Mouse (Mus musculus): ENCODE measurements around the gene Hist1h3a. TPM values are rescaled to one million over a fixed set of nuclear protein-coding genes. Genes with fewer than 3 reads are reported as not detected.
A peak's percentile ranks its signal among the peaks of the same experiment; 100 is the strongest.
"Not testable (repeated sequence)": the region's sequence is repeated elsewhere in the genome, so short reads cannot be mapped to it uniquely, and the experiment has no call there.

Gene Hist1h3a
- polyA plus RNA-seq (2014; fragmentation: Nextera tagmentation; extraction: Ambion mirVana) = 2.6 and 3.0 TPM in 2 replicates

GRCm38 (mm10) chr13:23761871-23762821 lies at the start of gene Hist1h3a:
Gene Hist1h3a, minus strand, starts transcription at chr13:23762386.
- Histone ChIP-seq H3K4me1 (ENCODE audit: control insufficient read depth in 2 of 2, insufficient read depth in 2 of 2, low read length in 2 of 2) (peaks cover 8 to 26% of the 10 kb centered on the region in 2 experiments), H3K4me2 (ENCODE audit: low read length) (peak within 1 kb of the TSS; percentile 90), H3K4me3 (ENCODE audit: control insufficient read depth in 1 of 2, insufficient read depth in 1 of 2, low read depth in 1 of 2, low read length in 2 of 2) (peak within 1 kb of the TSS; percentile 50 to 69), H3K9ac (ENCODE audit: low read length) (peak within 1 kb of the TSS; percentile 77), H3K27ac (replicated peaks in 1 of 2; ENCODE audit: control insufficient read depth in 1 of 2, insufficient read depth in 1 of 2, low read depth in 2 of 2, low read length in 2 of 2) (peak within 1 kb of the TSS; percentile 95)
- H3K27me3 ChIP-seq (ENCODE audit: control insufficient read depth, insufficient read depth, low read length); H3K9me3 ChIP-seq (ENCODE audit: control insufficient read depth, low read length); H3K36me3 ChIP-seq (ENCODE audit: control insufficient read depth, insufficient read depth, low read length): not testable (repeated sequence)
- WGBS = under 1% methylated on average over 34 of the region's 52 CpGs
- peak; percentile 52 for ATAC-seq (ENCODE audit: insufficient number of reproducible peaks, insufficient read depth, low FRiP score, low read depth)

DNA sequence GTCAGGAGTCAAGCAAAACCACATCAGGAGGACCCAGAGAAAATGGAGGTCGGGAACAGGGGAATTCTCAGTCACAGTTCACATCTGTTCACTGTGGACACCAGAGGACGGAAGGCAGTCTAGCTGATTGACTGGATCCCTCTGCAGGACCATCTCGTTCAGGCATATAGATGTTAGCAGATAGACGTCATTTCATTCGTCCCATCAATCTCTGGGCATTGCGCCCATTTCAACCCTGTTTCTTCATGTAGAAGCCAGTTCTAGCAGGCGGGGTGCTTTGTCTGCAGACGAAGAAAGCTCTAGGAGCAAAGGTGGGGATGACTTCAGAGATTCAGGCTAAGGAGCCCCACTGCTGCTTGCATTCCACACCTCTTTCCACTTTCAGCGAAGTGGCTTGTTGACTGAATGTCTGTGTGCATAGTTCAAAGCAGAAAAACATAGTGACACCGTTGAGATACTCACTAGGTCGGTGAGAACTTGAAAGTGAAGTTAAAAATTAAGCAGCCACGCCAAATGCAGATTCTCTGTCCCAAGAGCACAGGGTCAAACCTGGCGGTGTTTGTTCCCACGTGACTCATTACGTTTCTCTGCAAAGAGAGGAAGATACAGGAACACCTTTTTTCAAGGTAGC lies 44.4 kb upstream of the Hist1h3a start, which contains the start of gene Slc17a2:
Slc17a2 (plus strand) TSS at position 572 of the 631 bp plus-strand sequence.
- Histone ChIP-seq H3K36me3 (ENCODE audit: control insufficient read depth, insufficient read depth, low read length) (no peaks in the 10 kb centered on the region), H3K9ac (ENCODE audit: low read length) (no peak within 1 kb of the TSS), H3K4me2 (ENCODE audit: low read length) (no peak within 1 kb of the TSS), H3K4me1 (ENCODE audit: control insufficient read depth in 2 of 2, insufficient read depth in 2 of 2, low read length in 2 of 2) (no peaks in the 10 kb centered on the region), H3K27me3 (ENCODE audit: control insufficient read depth, insufficient read depth, low read length) (no peaks in the 10 kb centered on the region), H3K27ac (replicated peaks in 1 of 2; ENCODE audit: control insufficient read depth in 1 of 2, insufficient read depth in 1 of 2, low read depth in 2 of 2, low read length in 2 of 2) (no peak within 1 kb of the TSS), H3K9me3 (ENCODE audit: control insufficient read depth, low read length) (no peaks in the 10 kb centered on the region), H3K4me3 (ENCODE audit: control insufficient read depth in 1 of 2, insufficient read depth in 1 of 2, low read depth in 1 of 2, low read length in 2 of 2) (no peak within 1 kb of the TSS)
- WGBS = 75% methylated on average over 15 of the region's 15 CpGs
- ATAC-seq (ENCODE audit: insufficient number of reproducible peaks, insufficient read depth, low FRiP score, low read depth) = no peak

GRCm38 (mm10) chr13:23804532-23804931 lies 42.3 kb upstream of the Hist1h3a start:
- no peak overlapping the region for H3K27ac ChIP-seq (replicated peaks in 1 of 2; ENCODE audit: control insufficient read depth in 1 of 2, insufficient read depth in 1 of 2, low read depth in 2 of 2, low read length in 2 of 2)
- no peaks in the 10 kb centered on the region for H3K27me3 ChIP-seq (ENCODE audit: control insufficient read depth, insufficient read depth, low read length)
- no peak for ATAC-seq (ENCODE audit: insufficient number of reproducible peaks, insufficient read depth, low FRiP score, low read depth)
- H3K9me3 ChIP-seq (ENCODE audit: control insufficient read depth, low read length) = no peaks in the 10 kb centered on the region
- H3K36me3 ChIP-seq (ENCODE audit: control insufficient read depth, insufficient read depth, low read length) = no peaks in the 10 kb centered on the region
- H3K9ac ChIP-seq (ENCODE audit: low read length) = no peak overlapping the region
- WGBS = 84% methylated on average over 2 of the region's 2 CpGs
- no peak overlapping the region for H3K4me2 ChIP-seq (ENCODE audit: low read length)
- H3K4me3 ChIP-seq (ENCODE audit: control insufficient read depth in 1 of 2, insufficient read depth in 1 of 2, low read depth in 1 of 2, low read length in 2 of 2) = no peak overlapping the region
- H3K4me1 ChIP-seq (ENCODE audit: control insufficient read depth in 2 of 2, insufficient read depth in 2 of 2, low read length in 2 of 2) = no peaks in the 10 kb centered on the region

DNA sequence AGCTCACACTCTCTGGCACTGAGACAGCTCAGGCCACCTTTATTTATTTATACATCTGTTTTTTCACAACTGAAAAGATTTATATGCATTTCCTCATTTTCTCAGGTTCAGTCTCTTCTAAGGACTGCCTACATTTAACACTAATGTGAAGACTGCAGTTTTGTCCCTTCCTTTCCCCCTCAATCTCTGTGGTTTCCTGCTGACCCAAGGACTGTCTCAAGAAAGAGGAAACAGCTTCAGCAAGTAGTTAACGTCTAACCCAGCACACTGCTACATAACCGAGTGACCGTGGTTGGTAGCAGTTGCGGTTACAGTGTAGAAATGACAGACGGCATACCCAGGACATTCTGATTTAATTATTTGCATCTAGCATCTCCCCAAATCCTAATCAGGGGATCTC lies 37.2 kb upstream of the Hist1h3a start:
- Histone ChIP-seq H3K27ac (replicated peaks in 1 of 2; ENCODE audit: control insufficient read depth in 1 of 2, insufficient read depth in 1 of 2, low read depth in 2 of 2, low read length in 2 of 2) (no peak overlapping the region), H3K9me3 (ENCODE audit: control insufficient read depth, low read length) (no peaks in the 10 kb centered on the region), H3K4me3 (ENCODE audit: control insufficient read depth in 1 of 2, insufficient read depth in 1 of 2, low read depth in 1 of 2, low read length in 2 of 2) (no peak overlapping the region), H3K9ac (ENCODE audit: low read length) (no peak overlapping the region), H3K4me1 (ENCODE audit: control insufficient read depth in 2 of 2, insufficient read depth in 2 of 2, low read length in 2 of 2) (no peaks in the 10 kb centered on the region), H3K27me3 (ENCODE audit: control insufficient read depth, insufficient read depth, low read length) (no peaks in the 10 kb centered on the region), H3K4me2 (ENCODE audit: low read length) (no peak overlapping the region), H3K36me3 (ENCODE audit: control insufficient read depth, insufficient read depth, low read length) (no peaks in the 10 kb centered on the region)
- no peak for ATAC-seq (ENCODE audit: insufficient number of reproducible peaks, insufficient read depth, low FRiP score, low read depth)
- WGBS = 80% methylated on average over 5 of the region's 5 CpGs

DNA sequence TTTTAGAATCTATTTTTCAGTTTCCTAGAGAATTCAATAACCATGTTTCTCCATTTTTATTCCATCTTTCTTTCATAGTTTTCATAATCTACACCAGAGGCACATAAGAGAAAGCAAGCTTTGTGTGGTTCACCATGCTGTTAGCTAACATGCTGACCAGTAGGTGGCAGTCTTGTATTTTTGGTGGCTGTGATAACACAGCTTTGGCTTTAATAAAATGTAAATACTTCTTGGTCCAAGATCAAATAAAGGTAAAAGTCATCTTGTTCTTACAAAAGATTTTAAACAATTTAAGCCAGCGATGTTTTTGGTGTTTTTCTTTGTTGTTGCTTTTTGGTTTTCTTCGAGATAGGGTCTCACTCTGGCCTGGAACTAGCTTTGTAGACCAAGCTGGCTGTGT lies 30.3 kb upstream of the Hist1h3a start:
- no peak for ATAC-seq (ENCODE audit: insufficient number of reproducible peaks, insufficient read depth, low FRiP score, low read depth)
- Histone ChIP-seq H3K27me3 (ENCODE audit: control insufficient read depth, insufficient read depth, low read length) (no peaks in the 10 kb centered on the region), H3K4me2 (ENCODE audit: low read length) (no peak overlapping the region), H3K9ac (ENCODE audit: low read length) (no peak overlapping the region), H3K4me3 (ENCODE audit: control insufficient read depth in 1 of 2, insufficient read depth in 1 of 2, low read depth in 1 of 2, low read length in 2 of 2) (no peak overlapping the region), H3K9me3 (ENCODE audit: control insufficient read depth, low read length) (no peaks in the 10 kb centered on the region), H3K27ac (replicated peaks in 1 of 2; ENCODE audit: control insufficient read depth in 1 of 2, insufficient read depth in 1 of 2, low read depth in 2 of 2, low read length in 2 of 2) (no peak overlapping the region), H3K36me3 (ENCODE audit: control insufficient read depth, insufficient read depth, low read length) (no peaks in the 10 kb centered on the region), H3K4me1 (ENCODE audit: control insufficient read depth in 2 of 2, insufficient read depth in 2 of 2, low read length in 2 of 2) (no peaks in the 10 kb centered on the region)
- 29% methylated on average over 2 of the region's 2 CpGs for WGBS

DNA sequence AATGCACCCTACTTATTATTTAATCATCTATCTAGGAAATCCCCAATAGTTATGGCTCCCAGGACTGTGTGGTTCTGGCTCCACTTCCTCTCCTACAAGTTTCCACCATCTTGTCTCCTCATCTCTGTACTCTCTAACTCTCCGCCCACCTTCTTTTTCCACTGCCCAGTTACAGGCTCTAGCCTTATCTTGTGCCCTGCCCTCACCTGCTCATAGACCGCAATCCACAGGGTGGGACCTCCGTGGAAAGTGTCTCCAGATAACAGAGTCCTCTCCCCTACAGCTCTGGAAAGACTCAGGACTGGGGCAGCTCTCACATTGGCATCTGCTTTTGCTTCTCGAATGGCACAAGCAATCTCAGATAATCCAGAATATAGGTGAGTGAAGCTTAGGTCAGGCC lies 16.8 kb upstream of the Hist1h3a start:
- H3K9me3 ChIP-seq (ENCODE audit: control insufficient read depth, low read length) = no peaks in the 10 kb centered on the region
- no peaks in the 10 kb centered on the region for H3K27me3 ChIP-seq (ENCODE audit: control insufficient read depth, insufficient read depth, low read length)
- H3K4me2 ChIP-seq (ENCODE audit: low read length) = no peak overlapping the region
- H3K27ac ChIP-seq (replicated peaks in 1 of 2; ENCODE audit: control insufficient read depth in 1 of 2, insufficient read depth in 1 of 2, low read depth in 2 of 2, low read length in 2 of 2) = no peak overlapping the region
- 0 out of 4 replicates have a peak, but pooled peaks cover 0 to 3% of the 10 kb centered on the region in 2 experiments for H3K4me1 ChIP-seq (ENCODE audit: control insufficient read depth in 2 of 2, insufficient read depth in 2 of 2, low read length in 2 of 2)
- ATAC-seq (ENCODE audit: insufficient number of reproducible peaks, insufficient read depth, low FRiP score, low read depth) = no peak
- WGBS = 47% methylated on average over 4 of the region's 4 CpGs
- no peaks in the 10 kb centered on the region for H3K36me3 ChIP-seq (ENCODE audit: control insufficient read depth, insufficient read depth, low read length)
- no peak overlapping the region for H3K9ac ChIP-seq (ENCODE audit: low read length)
- no peak overlapping the region for H3K4me3 ChIP-seq (ENCODE audit: control insufficient read depth in 1 of 2, insufficient read depth in 1 of 2, low read depth in 1 of 2, low read length in 2 of 2)

- Histone ChIP-seq H3K4me3 (ENCODE audit: control insufficient read depth in 1 of 2, insufficient read depth in 1 of 2, low read depth in 1 of 2, low read length in 2 of 2) (no peak overlapping the region), H3K36me3 (ENCODE audit: control insufficient read depth, insufficient read depth, low read length) (no peaks in the 10 kb centered on the region), H3K4me2 (ENCODE audit: low read length) (no peak overlapping the region), H3K27me3 (ENCODE audit: control insufficient read depth, insufficient read depth, low read length) (no peaks in the 10 kb centered on the region), H3K4me1 (ENCODE audit: control insufficient read depth in 2 of 2, insufficient read depth in 2 of 2, low read length in 2 of 2) (peaks cover 0 to 5% of the 10 kb centered on the region in 2 experiments; a peak in 1 of 4 replicates), H3K27ac (replicated peaks in 1 of 2; ENCODE audit: control insufficient read depth in 1 of 2, insufficient read depth in 1 of 2, low read depth in 2 of 2, low read length in 2 of 2) (no peak overlapping the region), H3K9me3 (ENCODE audit: control insufficient read depth, low read length) (no peaks in the 10 kb centered on the region), H3K9ac (ENCODE audit: low read length) (no peak overlapping the region)
- 91% methylated on average over 7 of the region's 7 CpGs for WGBS
- no peak for ATAC-seq (ENCODE audit: insufficient number of reproducible peaks, insufficient read depth, low FRiP score, low read depth)
Observed at GRCm38 (mm10) chr13:23778339-23778738, 16.2 kb upstream of the Hist1h3a start.
